Mouse (Mus musculus) gastrocnemius, postnatal 4 days (tissue): ENCODE results near the gene Ccdc86. TPM values are rescaled to one million over a fixed set of nuclear protein-coding genes. Genes with fewer than 3 reads are reported as not detected.

ENCODE experiments used
- DNase-seq, 2 experiments: peaks; one replicate each; pipeline ENCODE4 v3.0.0; 2021 to 2022; ENCODE audit warnings: low spot score in 2 of 2, mixed read lengths in 2 of 2
- total RNA-seq, 2 experiments: library from RNA; stranded (reverse); gene quantifications; 2 replicates each; pipeline ENCODE4 v1.2.3; 2021

Ccdc86 gene
- total RNA-seq, 2 experiments from 2014 or later = 26.6 to 27.7 TPM

DNA sequence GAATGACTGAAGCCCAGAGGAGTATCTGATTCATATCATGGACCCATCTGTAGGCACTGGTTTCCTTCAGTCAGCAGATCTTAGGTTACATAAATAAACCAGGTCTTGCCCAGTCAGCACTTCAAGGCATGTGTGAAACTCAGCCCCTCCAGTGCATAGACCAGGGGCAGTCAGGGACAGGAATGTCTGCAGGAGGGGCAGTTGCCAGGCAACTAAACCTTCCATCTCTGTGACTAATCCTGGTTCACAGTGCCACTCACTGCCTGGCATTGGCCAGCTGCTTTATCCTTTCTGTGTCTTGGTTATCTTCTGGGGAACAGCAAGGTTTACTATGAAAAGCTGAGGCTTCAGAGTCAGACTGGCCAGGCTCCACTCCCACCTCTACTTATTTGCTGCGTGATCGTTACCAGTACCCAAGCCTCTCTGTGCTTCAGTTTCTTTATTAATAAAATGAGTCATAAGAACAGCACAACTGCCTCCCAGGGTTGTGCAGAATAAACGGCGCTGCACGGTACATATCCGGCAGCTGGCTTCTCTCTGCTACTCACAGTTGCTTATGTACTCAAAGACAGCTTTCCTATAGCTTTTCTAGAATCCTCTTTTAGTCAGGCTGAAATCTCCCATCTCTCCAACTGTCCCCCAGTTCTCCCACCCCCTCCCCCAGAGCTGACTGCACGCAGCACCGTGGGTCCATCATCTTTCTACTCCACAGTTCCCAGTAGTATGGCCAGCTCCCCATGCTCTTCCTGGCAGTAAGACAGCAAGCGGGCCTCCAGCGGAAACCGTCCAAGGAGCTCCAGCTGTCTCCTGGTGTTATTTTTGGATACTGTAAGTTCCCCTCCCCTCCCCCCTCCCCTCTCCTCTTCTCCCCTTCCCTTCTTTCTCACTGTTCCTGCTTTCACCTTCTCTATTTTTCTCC, 3.2 kb upstream of the Ccdc86 start:
- peak in 1 of 2 experiments; percentile 65 for DNase-seq

DNA sequence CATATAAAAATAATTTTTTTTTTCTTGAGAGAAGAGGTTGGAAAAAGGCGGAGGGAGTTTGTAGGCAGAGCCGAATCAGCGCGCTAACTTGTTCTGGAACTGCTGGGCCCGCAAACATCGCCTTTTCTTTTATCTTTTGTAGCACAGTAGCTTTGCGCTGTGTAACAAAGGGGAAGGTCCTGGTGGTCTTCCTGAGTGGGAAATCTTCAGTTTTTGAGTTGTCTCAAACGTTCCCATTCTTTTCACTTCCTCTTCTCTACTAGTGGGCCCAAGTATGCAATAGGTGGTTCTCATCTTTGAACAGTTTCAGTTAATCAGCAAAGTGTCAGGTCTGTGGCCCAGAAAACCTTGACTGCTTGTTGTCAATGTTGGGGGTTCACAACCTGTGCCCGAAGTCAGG, 492 bp upstream of the Ccdc86 start:
- DNase-seq = no peak

GRCm38 (mm10) chr19:10948416-10948815, 650 bp downstream of the Ccdc86 start:
- DNase-seq = peak in 1 of 2 experiments; percentile 25

DNA sequence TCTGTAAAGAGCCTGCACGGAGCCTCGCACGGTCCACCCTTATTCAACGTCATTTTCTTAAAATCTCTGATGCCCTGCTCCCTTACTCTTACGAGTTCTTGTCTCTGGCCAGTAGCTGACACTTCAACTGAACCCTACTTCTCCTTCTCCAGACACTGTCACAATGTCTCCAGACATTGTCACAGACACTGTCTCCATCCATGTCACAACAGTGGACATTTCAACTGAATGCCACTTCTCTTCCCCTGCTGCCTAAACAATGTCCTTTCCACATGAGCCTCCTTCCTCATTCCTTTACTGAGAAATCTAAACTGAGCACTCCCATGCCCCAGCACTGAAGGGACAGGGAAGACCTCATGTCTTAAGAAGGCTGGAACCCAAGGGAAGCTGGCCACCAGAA, 1.8 kb downstream of the Ccdc86 start:
- DNase-seq = no peak

- no peak for DNase-seq
Measured at GRCm38 (mm10) chr19:10946506-10946905, 2.6 kb downstream of the Ccdc86 start.

- DNase-seq = no peak
Measured at GRCm38 (mm10) chr19:10943955-10944354, 5.1 kb downstream of the Ccdc86 start.

- no peak for DNase-seq
Measured at GRCm38 (mm10) chr19:10940801-10941457, 8.1 kb downstream of the Ccdc86 start.

- peak in 1 of 2 experiments; percentile 54 for DNase-seq
Measured at GRCm38 (mm10) chr19:10940097-10940800, 8.8 kb downstream of the Ccdc86 start.

- DNase-seq = no peak
Measured at GRCm38 (mm10) chr19:10938771-10939170, 10.3 kb downstream of the Ccdc86 start.

DNA sequence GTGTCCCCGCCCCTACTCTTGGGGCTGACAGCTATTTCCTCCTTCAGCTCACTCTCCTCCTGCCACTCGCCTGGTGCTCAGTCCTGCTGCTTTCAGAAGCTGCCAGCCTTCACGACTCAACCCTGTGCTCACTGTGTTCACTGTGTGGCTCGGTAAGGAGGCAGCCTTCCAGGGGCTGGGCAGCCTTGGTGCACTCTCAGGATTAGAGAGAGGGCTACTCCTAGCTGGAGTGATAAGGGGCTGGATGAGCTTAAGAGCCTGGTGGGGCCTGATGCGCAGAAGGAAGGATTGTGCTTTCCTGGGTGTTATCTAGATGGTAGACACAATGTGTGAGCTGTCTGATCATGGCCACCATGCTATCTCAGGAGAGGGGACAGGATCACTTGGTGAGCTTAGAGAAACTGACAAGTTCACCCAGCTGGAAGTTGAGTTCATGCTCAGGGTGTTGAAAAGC, 11.9 kb downstream of the Ccdc86 start, which contains the start of gene Ptgdr2:
Gene Ptgdr2, plus strand, starts transcription at position 51 of the 454 bp plus-strand sequence.
- DNase-seq = no peak

DNA sequence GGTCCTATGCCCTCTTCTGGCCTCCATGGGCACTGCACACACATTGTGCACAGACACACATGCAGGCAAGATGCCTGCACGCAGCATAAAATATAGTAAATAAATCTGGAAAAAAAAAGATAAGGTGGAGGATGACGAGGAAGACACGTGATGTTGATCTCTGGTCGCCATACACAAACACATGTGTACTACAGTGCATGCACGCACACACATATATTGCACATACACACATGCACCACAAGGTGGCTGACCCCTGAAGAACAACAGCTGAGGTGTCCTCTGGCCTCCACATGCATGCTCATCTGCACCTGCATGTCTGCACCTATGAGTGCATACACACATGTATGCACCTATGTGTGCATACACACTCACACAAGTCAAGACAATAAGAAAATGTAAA, 13.0 kb downstream of the Ccdc86 start:
- DNase-seq = no peak

DNA sequence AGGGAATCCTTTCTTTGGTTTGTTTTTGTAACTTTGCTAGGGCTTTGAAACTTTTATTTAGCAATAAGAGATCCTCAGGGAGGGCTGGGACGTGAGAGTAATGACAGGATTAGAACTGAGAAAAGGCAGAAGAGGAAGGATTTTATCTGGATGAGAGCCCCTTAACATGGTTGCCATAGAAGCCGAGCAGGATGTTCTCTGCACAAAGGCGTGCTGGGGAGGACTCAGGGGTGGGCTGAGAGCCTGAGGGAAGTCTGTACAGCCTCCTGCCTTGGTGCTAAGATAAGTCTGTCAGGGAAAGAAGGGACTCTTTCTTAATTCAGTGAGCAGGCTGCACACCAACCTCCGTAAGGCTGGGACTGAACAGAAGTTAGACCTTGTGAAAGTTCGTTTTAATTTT, 14.0 kb downstream of the Ccdc86 start:
- no peak for DNase-seq

DNA sequence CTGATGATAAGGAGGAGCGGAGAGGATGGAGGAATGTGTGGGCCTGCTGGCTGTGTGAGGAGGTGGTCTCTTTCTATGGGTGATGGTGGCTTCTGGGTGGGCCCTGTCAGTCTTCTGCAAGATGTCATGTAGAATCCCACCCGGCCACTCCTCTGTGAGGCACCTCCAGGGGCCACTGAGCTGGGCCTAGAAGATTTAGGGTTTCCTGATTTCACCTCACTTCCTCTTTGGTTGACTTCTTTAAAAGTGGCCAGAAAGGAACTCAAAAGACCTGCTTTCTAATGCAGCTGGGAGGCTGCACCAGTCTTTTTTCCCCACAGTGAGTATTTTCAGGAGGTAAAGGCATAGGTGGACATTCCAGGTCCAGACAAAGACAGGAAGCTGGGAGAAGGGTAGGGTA, 18.4 kb downstream of the Ccdc86 start:
- no peak for DNase-seq

- no peak for DNase-seq
Measured at GRCm38 (mm10) chr19:10926666-10927065, 22.4 kb downstream of the Ccdc86 start.

- DNase-seq = no peak
Measured at GRCm38 (mm10) chr19:10926123-10926621, 22.9 kb downstream of the Ccdc86 start.

DNA sequence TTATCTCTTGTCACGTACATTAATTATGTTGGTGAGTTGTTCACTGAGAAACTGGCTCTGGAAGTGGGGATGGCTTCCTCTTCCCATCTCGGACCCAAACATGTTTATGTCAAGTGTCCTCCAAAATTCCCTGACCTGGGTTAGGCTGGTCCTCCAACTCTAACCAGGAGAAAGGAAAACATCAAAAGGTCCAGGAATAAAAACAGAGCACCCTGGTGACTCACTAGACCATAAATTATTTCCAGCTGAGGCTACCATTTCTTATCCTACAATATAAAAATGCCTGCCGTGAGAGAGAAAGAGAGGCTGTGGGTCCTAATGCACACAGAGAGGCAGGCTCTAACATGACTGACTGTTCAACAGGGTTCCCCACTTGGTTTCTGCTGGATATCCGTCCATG, 24.8 kb downstream of the Ccdc86 start:
- no peak for DNase-seq

GRCm38 (mm10) chr19:10921058-10921457, 28.0 kb downstream of the Ccdc86 start:
- no peak for DNase-seq

- no peak for DNase-seq
Measured at GRCm38 (mm10) chr19:10920532-10920931, 28.5 kb downstream of the Ccdc86 start, which contains the start of gene Zp1. TSS of gene Zp1 (minus strand) at chr19:10920632.

GRCm38 (mm10) chr19:10918321-10918991, 30.6 kb downstream of the Ccdc86 start:
- no peak for DNase-seq

- DNase-seq = no peak
Measured at GRCm38 (mm10) chr19:10916506-10916905, 32.6 kb downstream of the Ccdc86 start.

GRCm38 (mm10) chr19:10914870-10915269, 34.2 kb downstream of the Ccdc86 start:
- DNase-seq = no peak
